Mouse (Mus musculus): ENCODE data around the gene Actr8. TPM values are rescaled to one million over a fixed set of nuclear protein-coding genes. Genes with fewer than 3 reads are reported as not detected.

Gene Actr8
- total and polyA plus RNA-seq, 2 experiments from 2014 or later: 43.7 to 49.0 TPM

DNA sequence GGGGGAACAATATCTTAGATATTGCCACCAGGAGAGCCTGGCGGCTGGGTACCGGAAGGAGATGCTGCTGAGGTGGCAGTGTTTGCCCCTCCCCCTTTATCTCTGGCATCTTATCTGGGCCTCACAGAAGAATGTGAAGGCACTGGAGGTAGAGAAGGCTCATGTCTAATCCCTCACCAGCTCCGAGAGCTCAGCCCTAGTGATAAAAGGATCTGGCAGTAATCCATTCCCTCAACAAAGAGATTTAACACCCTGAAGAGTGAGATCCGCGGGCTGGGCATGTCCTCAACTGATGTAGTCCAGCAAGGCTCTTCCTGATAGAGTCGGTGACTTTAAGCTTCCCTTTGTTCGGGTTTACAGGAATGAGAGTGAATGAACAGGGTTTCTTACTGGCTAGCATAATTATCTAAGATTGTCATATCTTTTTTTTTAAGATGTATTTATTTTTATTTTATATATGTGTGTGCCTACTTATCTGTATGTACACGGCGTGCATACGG, 37.8 kb upstream of the Actr8 start:
- no peak for ATAC-seq (ENCODE audit: low FRiP score)
- 0 out of 2 replicates have a peak, but pooled peaks cover 3% of the 10 kb centered on the region for H3K4me1 ChIP-seq (ENCODE audit: insufficient read depth, low read length)
- TF ChIP-seq CTCF (IDR thresholded peaks at IDR 0.05): no peak
- no peaks in the 10 kb centered on the region for H3K9me3 ChIP-seq (ENCODE audit: low read length)
- H3K9ac ChIP-seq (replicated peaks; ENCODE audit: low read length, poor library complexity, severe bottlenecking): no peak overlapping the region
- no peak overlapping the region for H3K27ac ChIP-seq (ENCODE audit: low read depth, low read length)
- peak overlapping the region; percentile 26; the same call in 1 of the 2 replicates for H3K4me2 ChIP-seq (ENCODE audit: low read depth, low read length, poor library complexity, severe bottlenecking)
- no peaks in the 10 kb centered on the region for H3K36me3 ChIP-seq (ENCODE audit: insufficient read depth, low read length)
- WGBS: 8% methylated on average over 10 of the region's 10 CpGs
- DNase-seq (ENCODE audit: low spot score): no peak
- no peaks in the 10 kb centered on the region for H3K27me3 ChIP-seq (ENCODE audit: insufficient read depth, low read length)
- H3K4me3 ChIP-seq (ENCODE audit: low read depth, low read length): no peak overlapping the region

DNA sequence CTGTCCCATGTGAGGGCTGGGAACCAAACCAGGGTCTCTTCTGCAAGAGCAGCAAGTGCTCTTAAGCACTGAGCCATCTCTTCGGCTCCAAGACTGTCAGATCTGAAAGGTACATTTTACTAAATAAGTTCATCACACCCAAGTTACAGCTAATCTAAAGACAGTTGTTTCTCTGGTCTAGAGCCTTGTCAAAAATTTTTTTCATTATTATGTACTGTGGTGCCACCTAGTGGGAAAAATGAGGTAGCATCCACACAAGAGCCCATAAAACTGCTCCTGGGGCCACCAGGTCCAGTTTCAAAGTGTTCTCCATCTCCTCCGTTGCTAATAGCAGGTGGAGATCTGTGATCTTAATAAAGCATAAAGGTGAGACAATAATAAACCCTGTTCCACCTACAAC, 37.3 kb upstream of the Actr8 start:
- Histone ChIP-seq H3K4me2 (ENCODE audit: low read depth, low read length, poor library complexity, severe bottlenecking) (no peak overlapping the region), H3K4me3 (ENCODE audit: low read depth, low read length) (no peak overlapping the region), H3K27ac (ENCODE audit: low read depth, low read length) (no peak overlapping the region), H3K9me3 (ENCODE audit: low read length) (no peaks in the 10 kb centered on the region), H3K4me1 (ENCODE audit: insufficient read depth, low read length) (0 out of 2 replicates have a peak, but pooled peaks cover 3% of the 10 kb centered on the region), H3K27me3 (ENCODE audit: insufficient read depth, low read length) (no peaks in the 10 kb centered on the region), H3K9ac (replicated peaks; ENCODE audit: low read length, poor library complexity, severe bottlenecking) (no peak overlapping the region), H3K36me3 (ENCODE audit: insufficient read depth, low read length) (no peaks in the 10 kb centered on the region)
- DNase-seq (ENCODE audit: low spot score) (peak; percentile 80), ATAC-seq (ENCODE audit: low FRiP score) (no peak)
- WGBS: 5% methylated on average over 2 of the region's 2 CpGs
- TF ChIP-seq CTCF (IDR thresholded peaks at IDR 0.05): peak; percentile 80

- no peak overlapping the region for H3K27ac ChIP-seq (ENCODE audit: low read depth, low read length)
- no peak overlapping the region for H3K9ac ChIP-seq (replicated peaks; ENCODE audit: low read length, poor library complexity, severe bottlenecking)
- ATAC-seq (ENCODE audit: low FRiP score) (no peak), DNase-seq (ENCODE audit: low spot score) (no peak)
- H3K9me3 ChIP-seq (ENCODE audit: low read length): no peaks in the 10 kb centered on the region
- H3K27me3 ChIP-seq (ENCODE audit: insufficient read depth, low read length): no peaks in the 10 kb centered on the region
- H3K4me2 ChIP-seq (ENCODE audit: low read depth, low read length, poor library complexity, severe bottlenecking): no peak overlapping the region
- WGBS: 78% methylated on average over 5 of the region's 5 CpGs
- H3K4me3 ChIP-seq (ENCODE audit: low read depth, low read length): no peak overlapping the region
- H3K36me3 ChIP-seq (ENCODE audit: insufficient read depth, low read length): peaks cover 7% of the 10 kb centered on the region; the same call in 1 of the 2 replicates
- peak; percentile 57 for TF ChIP-seq CTCF (IDR thresholded peaks at IDR 0.05)
- H3K4me1 ChIP-seq (ENCODE audit: insufficient read depth, low read length): no peaks in the 10 kb centered on the region
These were observed 31.3 kb upstream of the Actr8 start for GRCm38 (mm10) chr14:29946761-29947309.

DNA sequence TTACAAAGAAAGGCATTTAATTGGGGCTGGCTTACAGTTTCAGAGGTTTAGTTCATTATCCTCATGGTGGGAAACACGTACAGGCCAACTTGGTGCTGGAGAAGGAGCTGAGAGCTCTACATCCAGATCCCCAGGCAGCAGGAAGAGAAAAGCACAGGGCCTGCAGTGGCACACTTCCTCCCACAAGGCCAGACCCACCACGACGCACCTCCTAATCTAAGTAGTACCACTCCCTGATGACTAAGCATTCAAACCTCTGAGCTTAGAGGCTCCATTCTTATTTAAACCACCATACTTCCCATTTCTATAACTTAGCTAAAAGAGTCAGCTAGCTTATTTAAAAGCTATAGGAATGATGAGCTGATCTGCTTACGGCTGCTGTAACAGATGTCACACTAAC, 27.3 kb upstream of the Actr8 start:
- H3K4me1 ChIP-seq (ENCODE audit: insufficient read depth, low read length): no peaks in the 10 kb centered on the region
- no peak for TF ChIP-seq CTCF (IDR thresholded peaks at IDR 0.05)

DNA sequence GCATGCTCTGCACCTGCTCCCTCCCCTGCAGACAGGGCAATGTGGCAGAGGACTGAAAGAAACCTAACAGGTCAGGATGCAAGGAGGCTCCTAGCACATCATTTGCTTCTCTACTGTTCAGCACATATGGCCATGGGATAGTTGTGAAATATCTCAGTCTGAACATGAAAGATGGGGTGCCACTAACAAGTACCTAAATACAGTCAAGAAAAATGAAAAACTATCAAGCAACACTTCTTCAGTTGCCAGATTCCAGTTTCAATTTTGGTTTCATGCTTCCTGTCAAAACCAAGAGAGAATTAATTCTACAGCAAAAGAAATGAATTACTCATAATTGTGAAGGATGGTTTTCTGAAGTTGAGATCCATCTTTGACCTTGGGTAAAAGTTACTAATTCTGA, 20.7 kb upstream of the Actr8 start:
- Histone ChIP-seq H3K9ac (replicated peaks; ENCODE audit: low read length, poor library complexity, severe bottlenecking) (no peak overlapping the region), H3K27ac (ENCODE audit: low read depth, low read length) (no peak overlapping the region), H3K27me3 (ENCODE audit: insufficient read depth, low read length) (no peaks in the 10 kb centered on the region), H3K4me1 (ENCODE audit: insufficient read depth, low read length) (no peaks in the 10 kb centered on the region), H3K9me3 (ENCODE audit: low read length) (no peaks in the 10 kb centered on the region), H3K4me2 (ENCODE audit: low read depth, low read length, poor library complexity, severe bottlenecking) (no peak overlapping the region), H3K4me3 (ENCODE audit: low read depth, low read length) (no peak overlapping the region), H3K36me3 (ENCODE audit: insufficient read depth, low read length) (no peaks in the 10 kb centered on the region)
- no peak for TF ChIP-seq CTCF (IDR thresholded peaks at IDR 0.05)
- DNase-seq (ENCODE audit: low spot score) (no peak), ATAC-seq (ENCODE audit: low FRiP score) (no peak)

More for the DNA sequence above, 27.3 kb upstream of the Actr8 start:
- H3K9ac ChIP-seq (replicated peaks; ENCODE audit: low read length, poor library complexity, severe bottlenecking): no peak overlapping the region
- ATAC-seq (ENCODE audit: low FRiP score): no peak
- peaks cover 7% of the 10 kb centered on the region; the same call in 1 of the 2 replicates for H3K36me3 ChIP-seq (ENCODE audit: insufficient read depth, low read length)
- no peak overlapping the region for H3K4me3 ChIP-seq (ENCODE audit: low read depth, low read length)
- DNase-seq (ENCODE audit: low spot score): no peak
- H3K27ac ChIP-seq (ENCODE audit: low read depth, low read length): no peak overlapping the region
- no peaks in the 10 kb centered on the region for H3K9me3 ChIP-seq (ENCODE audit: low read length)
- 76% methylated on average over 4 of the region's 4 CpGs for WGBS
- H3K4me2 ChIP-seq (ENCODE audit: low read depth, low read length, poor library complexity, severe bottlenecking): no peak overlapping the region
- no peaks in the 10 kb centered on the region for H3K27me3 ChIP-seq (ENCODE audit: insufficient read depth, low read length)

- 64% methylated on average over 7 of the region's 7 CpGs for WGBS
- no peak for TF ChIP-seq CTCF (IDR thresholded peaks at IDR 0.05)
- peak; percentile 0; the same call in 1 of the 2 replicates for ATAC-seq (ENCODE audit: low FRiP score)
- no peaks in the 10 kb centered on the region for H3K27me3 ChIP-seq (ENCODE audit: insufficient read depth, low read length)
- no peaks in the 10 kb centered on the region for H3K9me3 ChIP-seq (ENCODE audit: low read length)
- H3K36me3 ChIP-seq (ENCODE audit: insufficient read depth, low read length): peaks cover 14% of the 10 kb centered on the region
- H3K4me3 ChIP-seq (ENCODE audit: low read depth, low read length): peak overlapping the region; percentile 52
- H3K9ac ChIP-seq (replicated peaks; ENCODE audit: low read length, poor library complexity, severe bottlenecking): peak overlapping the region; percentile 51; the same call in 1 of the 2 replicates
- H3K4me2 ChIP-seq (ENCODE audit: low read depth, low read length, poor library complexity, severe bottlenecking): peak overlapping the region; percentile 57
- peaks cover 7% of the 10 kb centered on the region for H3K4me1 ChIP-seq (ENCODE audit: insufficient read depth, low read length)
- no peak for DNase-seq (ENCODE audit: low spot score)
- H3K27ac ChIP-seq (ENCODE audit: low read depth, low read length): peak overlapping the region; percentile 68
These were observed 10.5 kb upstream of the Actr8 start for GRCm38 (mm10) chr14:29967611-29968010.

Measured in midbrain, postnatal 0 days (tissue).